Mouse (Mus musculus): ENCODE measurements around the gene Kcnh1. TPM values are rescaled to one million over a fixed set of nuclear protein-coding genes. Genes with fewer than 3 reads are reported as not detected.

Gene Kcnh1
- polyA plus RNA-seq, 1 experiment from 2014 or later = 0.27 TPM

- Histone ChIP-seq H3K27me3 (ENCODE audit: control insufficient read depth, insufficient read depth, low read length) (no peaks in the 10 kb centered on the region), H3K4me2 (replicated peaks; ENCODE audit: low read depth) (no peak overlapping the region), H3K27ac (replicated peaks) (no peak overlapping the region), H3K4me3 (ENCODE audit: low read depth, low read length) (no peak overlapping the region), H3K9ac (ENCODE audit: low read length) (no peak overlapping the region), H3K9me3 (ENCODE audit: control insufficient read depth, low read length) (no peaks in the 10 kb centered on the region), H3K4me1 (replicated peaks; ENCODE audit: control insufficient read depth, insufficient read depth) (no peaks in the 10 kb centered on the region), H3K36me3 (ENCODE audit: control insufficient read depth, insufficient read depth, low read length) (no peaks in the 10 kb centered on the region)
- ATAC-seq (ENCODE audit: low FRiP score, low TSS enrichment) (no peak), DNase-seq (ENCODE audit: low spot score) (no peak)
- TF ChIP-seq EP300 (optimal IDR thresholded peaks at IDR 0.05) (no peak), CTCF (IDR thresholded peaks at IDR 0.05; ENCODE audit: low read depth) (no peak)
- 62% methylated on average over 9 of the region's 9 CpGs for WGBS
Observed at GRCm38 (mm10) chr1:192544091-192544490, 353.5 kb downstream of the Kcnh1 start.

GRCm38 (mm10) chr1:192544901-192545300, 354.3 kb downstream of the Kcnh1 start:
- no peak overlapping the region for H3K9ac ChIP-seq (ENCODE audit: low read length)

GRCm38 (mm10) chr1:192546843-192547242, 356.3 kb downstream of the Kcnh1 start:
- H3K9ac ChIP-seq (ENCODE audit: low read length) = no peak overlapping the region
- no peak for TF ChIP-seq EP300 (optimal IDR thresholded peaks at IDR 0.05)
- TF ChIP-seq CTCF (IDR thresholded peaks at IDR 0.05; ENCODE audit: low read depth) = peak; percentile 73
- DNase-seq (ENCODE audit: low spot score) (peak; percentile 12), ATAC-seq (ENCODE audit: low FRiP score, low TSS enrichment) (no peak)
- no peaks in the 10 kb centered on the region for H3K27me3 ChIP-seq (ENCODE audit: control insufficient read depth, insufficient read depth, low read length)
- H3K36me3 ChIP-seq (ENCODE audit: control insufficient read depth, insufficient read depth, low read length) = no peaks in the 10 kb centered on the region
- H3K4me2 ChIP-seq (replicated peaks; ENCODE audit: low read depth) = no peak overlapping the region
- 28% methylated on average over 1 of the region's 1 CpGs for WGBS
- H3K27ac ChIP-seq (replicated peaks) = no peak overlapping the region
- no peaks in the 10 kb centered on the region for H3K9me3 ChIP-seq (ENCODE audit: control insufficient read depth, low read length)
- H3K4me1 ChIP-seq (replicated peaks; ENCODE audit: control insufficient read depth, insufficient read depth) = no peaks in the 10 kb centered on the region
- H3K4me3 ChIP-seq (ENCODE audit: low read depth, low read length) = no peak overlapping the region

More at GRCm38 (mm10) chr1:192544901-192545300, 354.3 kb downstream of the Kcnh1 start:
- ATAC-seq (ENCODE audit: low FRiP score, low TSS enrichment) = no peak
- Histone ChIP-seq H3K36me3 (ENCODE audit: control insufficient read depth, insufficient read depth, low read length) (no peaks in the 10 kb centered on the region), H3K27ac (replicated peaks) (no peak overlapping the region), H3K4me2 (replicated peaks; ENCODE audit: low read depth) (no peak overlapping the region), H3K9me3 (ENCODE audit: control insufficient read depth, low read length) (no peaks in the 10 kb centered on the region), H3K4me3 (ENCODE audit: low read depth, low read length) (no peak overlapping the region), H3K4me1 (replicated peaks; ENCODE audit: control insufficient read depth, insufficient read depth) (no peaks in the 10 kb centered on the region), H3K27me3 (ENCODE audit: control insufficient read depth, insufficient read depth, low read length) (no peaks in the 10 kb centered on the region)
- WGBS = 66% methylated on average over 7 of the region's 7 CpGs
- TF ChIP-seq EP300 (optimal IDR thresholded peaks at IDR 0.05) (no peak), CTCF (IDR thresholded peaks at IDR 0.05; ENCODE audit: low read depth) (no peak)
- no peak for DNase-seq (ENCODE audit: low spot score)

- Histone ChIP-seq H3K27me3 (ENCODE audit: control insufficient read depth, insufficient read depth, low read length) (no peaks in the 10 kb centered on the region), H3K36me3 (ENCODE audit: control insufficient read depth, insufficient read depth, low read length) (no peaks in the 10 kb centered on the region), H3K9me3 (ENCODE audit: control insufficient read depth, low read length) (no peaks in the 10 kb centered on the region), H3K4me1 (replicated peaks; ENCODE audit: control insufficient read depth, insufficient read depth) (no peaks in the 10 kb centered on the region), H3K9ac (ENCODE audit: low read length) (no peak overlapping the region), H3K4me3 (ENCODE audit: low read depth, low read length) (no peak overlapping the region), H3K4me2 (replicated peaks; ENCODE audit: low read depth) (no peak overlapping the region), H3K27ac (replicated peaks) (no peak overlapping the region)
- DNase-seq (ENCODE audit: low spot score) (peak; percentile 5), ATAC-seq (ENCODE audit: low FRiP score, low TSS enrichment) (no peak)
- 85% methylated on average over 3 of the region's 3 CpGs for WGBS
- TF ChIP-seq CTCF (IDR thresholded peaks at IDR 0.05; ENCODE audit: low read depth) (no peak), EP300 (optimal IDR thresholded peaks at IDR 0.05) (no peak)
Observed at GRCm38 (mm10) chr1:192550561-192550960, 360.0 kb downstream of the Kcnh1 start.

GRCm38 (mm10) chr1:192555516-192555915, 364.9 kb downstream of the Kcnh1 start:
- no peak for DNase-seq (ENCODE audit: low spot score)
- WGBS = 69% methylated on average over 4 of the region's 4 CpGs
- H3K9me3 ChIP-seq (ENCODE audit: control insufficient read depth, low read length) = no peaks in the 10 kb centered on the region
- H3K36me3 ChIP-seq (ENCODE audit: control insufficient read depth, insufficient read depth, low read length) = no peaks in the 10 kb centered on the region
- no peaks in the 10 kb centered on the region for H3K27me3 ChIP-seq (ENCODE audit: control insufficient read depth, insufficient read depth, low read length)
- no peak overlapping the region for H3K27ac ChIP-seq (replicated peaks)
- no peak for TF ChIP-seq EP300 (optimal IDR thresholded peaks at IDR 0.05)
- no peak for TF ChIP-seq CTCF (IDR thresholded peaks at IDR 0.05; ENCODE audit: low read depth)
- H3K4me3 ChIP-seq (ENCODE audit: low read depth, low read length) = no peak overlapping the region
- no peak overlapping the region for H3K9ac ChIP-seq (ENCODE audit: low read length)
- ATAC-seq (ENCODE audit: low FRiP score, low TSS enrichment) = no peak
- no peaks in the 10 kb centered on the region for H3K4me1 ChIP-seq (replicated peaks; ENCODE audit: control insufficient read depth, insufficient read depth)
- no peak overlapping the region for H3K4me2 ChIP-seq (replicated peaks; ENCODE audit: low read depth)

GRCm38 (mm10) chr1:192557978-192558594, 367.5 kb downstream of the Kcnh1 start:
- H3K36me3 ChIP-seq (ENCODE audit: control insufficient read depth, insufficient read depth, low read length) = no peaks in the 10 kb centered on the region
- WGBS = 74% methylated on average over 5 of the region's 5 CpGs
- H3K9ac ChIP-seq (ENCODE audit: low read length) = no peak overlapping the region
- H3K4me1 ChIP-seq (replicated peaks; ENCODE audit: control insufficient read depth, insufficient read depth) = no peaks in the 10 kb centered on the region
- no peak overlapping the region for H3K27ac ChIP-seq (replicated peaks)
- no peaks in the 10 kb centered on the region for H3K9me3 ChIP-seq (ENCODE audit: control insufficient read depth, low read length)
- H3K27me3 ChIP-seq (ENCODE audit: control insufficient read depth, insufficient read depth, low read length) = no peaks in the 10 kb centered on the region
- DNase-seq (ENCODE audit: low spot score) = no peak
- no peak overlapping the region for H3K4me2 ChIP-seq (replicated peaks; ENCODE audit: low read depth)
- TF ChIP-seq CTCF (IDR thresholded peaks at IDR 0.05; ENCODE audit: low read depth) (no peak), EP300 (optimal IDR thresholded peaks at IDR 0.05) (no peak)
- no peak overlapping the region for H3K4me3 ChIP-seq (ENCODE audit: low read depth, low read length)
- ATAC-seq (ENCODE audit: low FRiP score, low TSS enrichment) = no peak

Measured in stomach, postnatal 0 days (tissue).